Mouse (Mus musculus) erythroblast, embryonic 14.5 days (primary cell): ENCODE results near the gene Edem3.

ENCODE experiments used
- GATA1 ChIP-seq: IDR thresholded peaks from 2 replicates; pipeline ENCODE4 v1.6.1; 2012; ENCODE audit warnings: low read length, inconsistent platforms, mixed read lengths
- TAL1 ChIP-seq: IDR thresholded peaks from 3 replicates; pipeline ENCODE4 v1.6.1; 2012; ENCODE audit warnings: low read length, inconsistent platforms, mixed read lengths

DNA sequence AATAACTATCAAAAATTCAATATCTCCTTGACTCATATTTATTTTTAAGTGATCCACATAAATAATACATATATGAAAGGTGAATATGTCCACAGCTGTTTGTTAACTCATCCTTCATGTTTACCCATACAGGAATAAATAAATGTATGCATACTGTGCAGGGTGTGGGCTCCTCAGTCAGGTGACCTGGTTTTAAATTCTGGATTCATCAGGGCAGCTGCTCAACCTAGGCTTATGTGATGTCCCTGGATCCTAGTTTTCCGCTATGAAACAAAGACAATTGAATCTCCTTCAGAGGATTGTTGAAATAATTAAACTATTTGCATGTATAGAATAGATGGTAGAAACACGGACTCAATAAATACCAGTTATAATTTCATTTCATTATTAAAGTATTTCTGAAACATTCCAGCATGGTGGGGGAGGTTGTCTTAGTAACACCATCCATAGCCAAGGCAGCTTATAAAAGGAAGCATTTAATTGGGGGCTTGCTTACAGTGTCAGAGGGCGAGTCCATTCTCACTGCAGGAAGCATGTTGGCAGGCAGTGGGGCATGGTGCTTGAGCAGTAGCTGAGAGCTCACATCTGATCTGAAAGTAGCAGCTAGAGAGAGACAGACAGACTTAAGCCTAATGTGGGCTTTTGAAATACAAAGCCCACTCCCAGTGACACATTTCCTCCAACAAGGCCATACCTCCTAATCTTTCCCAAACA lies 14.2 kb downstream of the Edem3 start:
- TF ChIP-seq GATA1: no peak
- no peak for TF ChIP-seq TAL1
